Mouse (Mus musculus) bone marrow macrophage, adult 2 months (primary cell): ENCODE data around the gene Zfp36l1. TPM values are rescaled to one million over a fixed set of nuclear protein-coding genes. Genes with fewer than 3 reads are reported as not detected.

Experiments
- H3K27ac ChIP-seq: 2 replicates; pipeline ENCODE4 v1.5.1; 2012; ENCODE audit warnings: low read depth, low read length; ENCODE audit not compliant: insufficient read depth
- H3K4me1 ChIP-seq: 2 replicates; pipeline ENCODE4 v1.6.1; 2012; ENCODE audit warnings: low read length; ENCODE audit not compliant: control insufficient read depth, insufficient read depth
- H3K4me3 ChIP-seq: 2 replicates; pipeline ENCODE4 v1.5.1; 2012; ENCODE audit warnings: mild to moderate bottlenecking, low read length, moderate library complexity; ENCODE audit not compliant: insufficient read depth
- CTCF ChIP-seq: IDR thresholded peaks from 2 replicates; pipeline ENCODE4 v1.5.1; 2012; ENCODE audit warnings: low read depth, mild to moderate bottlenecking, low read length, moderate library complexity
- POLR2A ChIP-seq: IDR thresholded peaks from 2 replicates; pipeline ENCODE4 v1.6.1; 2012; ENCODE audit warnings: mild to moderate bottlenecking, low read depth, low read length, borderline replicate concordance
- polyA plus RNA-seq: library from polyadenylated mRNA; stranded (reverse); fragments of >200 nt; gene quantifications from 2 replicates; pipeline ENCODE4 v1.2.4, GENCODE M21; 2012; ENCODE audit not compliant: missing spikeins, insufficient read depth, insufficient read length

Gene Zfp36l1
- polyA plus RNA-seq, 1 experiment = 268 TPM

GRCm38 (mm10) chr12:80131359-80132249 is 18.8 kb upstream of the Zfp36l1 start:
- TF ChIP-seq CTCF (no peak), POLR2A (no peak)
- peak overlapping the region; percentile 94 for H3K27ac ChIP-seq
- H3K4me3 ChIP-seq = peak overlapping the region; percentile 70
- H3K4me1 ChIP-seq = peaks cover 55% of the 10 kb centered on the region

DNA sequence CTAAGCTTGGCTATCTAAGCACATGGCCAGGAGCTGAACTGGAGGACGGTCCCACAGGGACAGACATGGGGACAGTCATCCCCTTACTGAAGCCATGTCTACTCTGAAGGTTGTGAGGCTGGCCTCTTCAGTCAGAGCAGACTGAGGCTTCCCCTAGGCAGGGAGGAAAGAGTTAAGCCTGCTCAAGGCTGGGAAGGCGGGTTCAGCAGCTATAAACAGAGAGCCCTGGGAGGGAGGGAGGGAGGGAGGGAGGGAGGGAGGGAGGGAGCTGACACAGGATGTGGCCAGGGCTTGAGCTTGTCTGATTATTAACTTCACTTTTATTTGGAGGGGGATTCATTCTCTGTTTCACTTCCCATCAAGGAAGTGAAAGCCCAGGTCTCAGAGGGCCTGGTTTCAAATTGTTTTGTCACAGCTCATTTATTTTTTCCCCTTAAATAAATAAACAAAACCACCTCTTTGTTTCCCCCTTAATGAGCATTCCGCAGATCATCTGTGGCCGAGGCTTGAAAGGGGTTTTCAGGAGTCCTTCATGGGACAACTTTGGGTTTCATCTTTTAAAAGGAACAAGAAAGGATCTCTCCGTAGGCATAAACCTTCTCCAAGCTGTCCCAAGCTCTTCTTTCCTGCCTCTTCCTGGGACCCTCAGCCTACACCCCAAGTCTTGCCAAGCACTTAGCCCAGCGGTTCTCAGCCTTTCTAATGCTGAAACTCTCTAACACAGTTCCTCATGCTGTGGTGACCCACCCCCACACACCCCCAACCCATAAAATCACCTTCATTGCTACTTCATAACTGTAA is 17.9 kb upstream of the Zfp36l1 start:
- TF ChIP-seq POLR2A (no peak), CTCF (no peak)
- Histone ChIP-seq H3K4me1 (peaks cover 55% of the 10 kb centered on the region), H3K27ac (peak overlapping the region; percentile 94), H3K4me3 (peak overlapping the region; percentile 14)

DNA sequence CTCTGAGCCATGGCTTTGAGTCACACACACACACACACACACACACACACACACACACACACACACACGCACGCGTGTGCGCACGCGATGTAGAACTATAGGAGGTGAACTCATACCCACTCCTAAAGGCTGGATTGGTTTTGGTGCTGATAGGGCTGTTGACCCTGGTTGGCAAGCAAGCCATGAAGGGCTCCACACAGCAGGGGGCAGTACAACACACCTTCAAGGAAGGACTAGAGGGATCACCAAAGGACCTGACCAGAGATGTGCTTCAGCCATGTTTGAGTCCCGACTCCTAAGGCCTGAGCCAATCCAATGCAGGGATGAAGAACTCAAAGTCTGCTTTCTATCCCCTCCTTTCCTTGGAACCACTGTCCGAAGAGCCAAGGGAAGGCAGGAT is 16.7 kb upstream of the Zfp36l1 start:
- peak; percentile 11; the same call in 1 of the 2 replicates for TF ChIP-seq CTCF
- TF ChIP-seq POLR2A = no peak
- H3K27ac ChIP-seq = no peak overlapping the region
- H3K4me1 ChIP-seq = peaks cover 51% of the 10 kb centered on the region
- H3K4me3 ChIP-seq = no peak overlapping the region

DNA sequence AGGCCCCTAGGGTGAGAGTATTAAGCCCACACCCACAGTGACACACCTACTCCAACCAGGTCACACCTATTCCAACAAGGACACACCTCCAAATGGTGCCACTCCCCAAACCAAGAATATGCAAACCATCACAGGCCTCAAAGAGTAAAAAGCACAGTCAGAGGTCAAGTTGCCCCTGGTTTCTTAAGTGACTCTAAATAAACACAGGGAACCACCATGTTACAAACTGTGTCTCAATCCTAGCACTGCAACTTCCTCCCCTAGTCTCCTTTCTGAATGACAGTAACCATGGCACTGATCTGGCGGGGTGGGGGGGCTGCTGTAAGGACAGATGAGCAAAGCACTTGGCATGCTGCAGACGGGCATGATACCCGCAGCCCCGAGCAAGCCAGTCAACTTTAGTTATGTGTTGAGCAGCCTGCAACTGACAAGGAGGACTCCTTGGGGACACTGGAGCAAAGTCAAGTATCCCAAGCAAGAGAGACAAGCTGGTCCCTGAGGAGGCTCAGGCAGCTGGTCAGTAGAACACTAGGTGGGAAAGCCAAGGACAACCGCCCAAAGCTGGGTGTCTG is 14.5 kb upstream of the Zfp36l1 start:
- TF ChIP-seq CTCF (no peak), POLR2A (0 out of 2 replicates have a peak, but pooled peaks have one; percentile 14)
- no peak overlapping the region for H3K27ac ChIP-seq
- H3K4me1 ChIP-seq = peaks cover 51% of the 10 kb centered on the region
- no peak overlapping the region for H3K4me3 ChIP-seq

DNA sequence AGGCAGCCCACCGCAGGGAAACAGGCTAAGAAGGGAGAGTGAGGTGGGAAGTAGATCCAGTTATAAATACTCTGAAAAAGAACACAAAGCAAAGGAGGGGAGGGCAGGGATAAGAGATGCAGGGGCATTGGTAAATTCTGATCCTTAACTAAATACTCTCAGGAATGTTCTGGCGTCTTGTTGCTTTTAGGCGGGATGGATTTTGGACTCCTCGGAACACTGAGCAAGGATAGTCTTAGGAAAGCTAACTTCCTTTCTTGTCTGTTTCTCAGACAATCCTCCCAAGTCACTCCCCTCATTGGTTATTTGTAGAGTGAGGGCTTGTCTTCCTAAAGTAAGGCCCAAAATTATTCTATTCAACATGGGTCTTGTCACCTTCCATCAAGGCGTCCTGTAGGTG is 12.5 kb upstream of the Zfp36l1 start:
- TF ChIP-seq CTCF (no peak), POLR2A (no peak)
- H3K27ac ChIP-seq = no peak overlapping the region
- H3K4me1 ChIP-seq = peaks cover 35% of the 10 kb centered on the region
- H3K4me3 ChIP-seq = no peak overlapping the region

- Histone ChIP-seq H3K27ac (no peak overlapping the region), H3K4me1 (peaks cover 30% of the 10 kb centered on the region), H3K4me3 (no peak overlapping the region)
- TF ChIP-seq CTCF (no peak), POLR2A (no peak)
Observed at GRCm38 (mm10) chr12:80124756-80125155, 11.9 kb upstream of the Zfp36l1 start.

- no peak overlapping the region for H3K4me3 ChIP-seq
- peaks cover 24% of the 10 kb centered on the region for H3K4me1 ChIP-seq
- H3K27ac ChIP-seq = no peak overlapping the region
- no peak for TF ChIP-seq CTCF
- no peak for TF ChIP-seq POLR2A
Observed at GRCm38 (mm10) chr12:80124211-80124610, 11.4 kb upstream of the Zfp36l1 start.

- TF ChIP-seq POLR2A = no peak
- TF ChIP-seq CTCF = no peak
- Histone ChIP-seq H3K4me1 (peaks cover 16% of the 10 kb centered on the region), H3K27ac (no peak overlapping the region), H3K4me3 (no peak overlapping the region)
Observed at GRCm38 (mm10) chr12:80123227-80123803, 10.5 kb upstream of the Zfp36l1 start.

- Histone ChIP-seq H3K4me3 (no peak overlapping the region), H3K27ac (no peak overlapping the region), H3K4me1 (peaks cover under 1% of the 10 kb centered on the region; the same call in 1 of the 2 replicates)
- TF ChIP-seq POLR2A = no peak
- TF ChIP-seq CTCF = no peak
Observed at GRCm38 (mm10) chr12:80121438-80121837, 8.6 kb upstream of the Zfp36l1 start.
